Comparison of ENCODE assay signal across 8 mouse cellular contexts in genomic region chr10:123264461-123265191, GRCm38 (mm10). TPM values are rescaled to one million over a fixed set of nuclear protein-coding genes. Genes with fewer than 3 reads are reported as not detected.
A peak's percentile ranks its signal among the peaks of the same experiment; 100 is the strongest.
DNase-seq lines count a peak whose midpoint lies in the region; ATAC-seq lines count a peak whose summit lies in the region.

No protein-coding gene starts in this region.

- H3K4me3 ChIP-seq in embryonic facial prominence, embryonic 11.5 days (ENCODE audit: low read depth, low read length) = peak overlapping the region; percentile 54

- no peaks in the 10 kb centered on the region for H3K36me3 ChIP-seq in embryonic facial prominence, embryonic 11.5 days (replicated peaks; ENCODE audit: control insufficient read depth, insufficient read depth, low read depth, low read length)

- H3K27ac ChIP-seq in embryonic facial prominence, embryonic 11.5 days (replicated peaks; ENCODE audit: low read depth, low read length) = no peak overlapping the region

- peak overlapping the region; percentile 93 for H3K4me2 ChIP-seq in embryonic facial prominence, embryonic 11.5 days (ENCODE audit: low read depth, low read length)

- under 1% methylated on average over 80 of the region's 84 CpGs for WGBS in embryonic facial prominence, embryonic 11.5 days

- peak overlapping the region; percentile 59 for H3K9ac ChIP-seq in embryonic facial prominence, embryonic 11.5 days (replicated peaks; ENCODE audit: low read length)

- peak; percentile 71 for ATAC-seq in embryonic facial prominence, embryonic 11.5 days (replicated peaks; ENCODE audit: insufficient number of reproducible peaks, low FRiP score, low TSS enrichment, low read depth)

- peaks cover 8% of the 10 kb centered on the region; the same call in 1 of the 2 replicates for H3K27me3 ChIP-seq in embryonic facial prominence, embryonic 11.5 days (ENCODE audit: control insufficient read depth, insufficient read depth, low read length)

- peak; percentile 18 for DNase-seq in urinary bladder, postnatal 25 days (ENCODE audit: low spot score)
- DNase-seq in urinary bladder, adult 2 months (ENCODE audit: low spot score) = no peak
- peak; percentile 70 for DNase-seq in embryonic facial prominence, embryonic 11.5 days (ENCODE audit: low spot score)
- peak; percentile 26 for DNase-seq in heart, postnatal 4 days
- DNase-seq in layer of hippocampus, postnatal 25 days (ENCODE audit: extremely low spot score in 1 of 2, low spot score in 1 of 2) = peak; percentile 41 to 48
- peak; percentile 7 for DNase-seq in lung, postnatal 14 days
- peak; percentile 64 to 70 for DNase-seq in right cerebral cortex, postnatal 36 days (ENCODE audit: low spot score in 2 of 2)
- no peak for DNase-seq in B cell, adult 2 months

- H3K4me1 ChIP-seq in embryonic facial prominence, embryonic 11.5 days (ENCODE audit: control insufficient read depth, insufficient read depth, low read length) = no peaks in the 10 kb centered on the region

- no peaks in the 10 kb centered on the region for H3K9me3 ChIP-seq in embryonic facial prominence, embryonic 11.5 days (replicated peaks; ENCODE audit: control insufficient read depth, low read length)

RNA-seq across cellular contexts. Expression of gene Fam19a2, which starts 0.8 kb away (rescaled TPM):
- 0.03 and 0.04 TPM in 2 replicates for polyA plus RNA-seq in urinary bladder, adult 2 months (2012; rRNA removed)
- polyA plus RNA-seq in embryonic facial prominence, embryonic 11.5 days (2014; fragmentation: Nextera tagmentation; extraction: Ambion mirVana) = 7.8 and 8.2 TPM in 2 replicates
- under 1 TPM; 0.12 to 0.14 TPM for total RNA-seq in heart, postnatal 4 days (2021)
- 10 to 100 TPM; 47.4 to 51.3 TPM for total RNA-seq in layer of hippocampus, postnatal 25 days (2021)

Comparison
In these comparisons a context has a peak if more than half of its experiments do, and no peak if none do; other contexts are left out.
1. DNase-seq: peak in urinary bladder, postnatal 25 days (single experiment), embryonic facial prominence, embryonic 11.5 days (single experiment), heart, postnatal 4 days (single experiment), layer of hippocampus, postnatal 25 days (2 of 2), lung, postnatal 14 days (single experiment) and right cerebral cortex, postnatal 36 days (2 of 2); none in urinary bladder, adult 2 months (single experiment) and B cell, adult 2 months (0 of 2).
2. RNA of gene Fam19a2, which starts 0.8 kb away (total RNA-seq): 47.4 to 51.3 TPM in layer of hippocampus, postnatal 25 days; 0.12 to 0.14 TPM in heart, postnatal 4 days; every median in the first group is over 10 times any median in the second.